Mouse (Mus musculus) kidney, postnatal 0 days (tissue): Measurements from ENCODE around the gene Nup210l. TPM values are rescaled to one million over a fixed set of nuclear protein-coding genes. Genes with fewer than 3 reads are reported as not detected.

Experiments
- ATAC-seq: fragments of 200-750 bp; cut with Nextera tagmentation; replicated peaks from 2 replicates; pipeline ENCODE4 v1.8.0; 2017; ENCODE audit warnings: low read depth, moderate number of reproducible peaks, moderate TSS enrichment, moderate library complexity; ENCODE audit not compliant: low FRiP score
- DNase-seq: peaks from one replicate; pipeline ENCODE4 v3.0.0-alpha.2; 2016; ENCODE audit warnings: low spot score
- H3K27ac ChIP-seq: fragments of 300-500 bp; sonication (generic); 2 replicates; pipeline ENCODE4 v1.5.1; 2014; ENCODE audit warnings: mild to moderate bottlenecking
- H3K27me3 ChIP-seq: fragments of 300-500 bp; sonication (generic); 2 replicates; pipeline ENCODE4 v1.6.1; 2014; ENCODE audit warnings: low read length, mixed read lengths; ENCODE audit not compliant: insufficient read depth
- H3K36me3 ChIP-seq: fragments of 300-500 bp; sonication (generic); 2 replicates; pipeline ENCODE4 v1.6.1; 2014; ENCODE audit warnings: low read length, mixed read lengths; ENCODE audit not compliant: insufficient read depth
- H3K4me1 ChIP-seq: fragments of 300-500 bp; sonication (generic); replicated peaks from 2 replicates; pipeline ENCODE4 v1.6.1; 2014; ENCODE audit warnings: antibody characterized with exemption, low read length, mixed read lengths; ENCODE audit not compliant: insufficient read depth
- H3K4me2 ChIP-seq: fragments of 300-500 bp; sonication (generic); 2 replicates; pipeline ENCODE4 v1.6.1; 2014; ENCODE audit warnings: mild to moderate bottlenecking, low read length, moderate library complexity, mixed read lengths
- H3K4me3 ChIP-seq: fragments of 300-500 bp; sonication (generic); replicated peaks from 2 replicates; pipeline ENCODE4 v1.5.1; 2014; ENCODE audit warnings: low read depth, low read length
- H3K9ac ChIP-seq: fragments of 300-500 bp; sonication (generic); 2 replicates; pipeline ENCODE4 v1.6.1; 2014; ENCODE audit warnings: low read depth, low read length
- H3K9me3 ChIP-seq: fragments of 300-500 bp; sonication (generic); replicated peaks from 2 replicates; pipeline ENCODE4 v1.6.1; 2016; ENCODE audit warnings: low read length, inconsistent platforms, mixed read lengths
- CTCF ChIP-seq: IDR thresholded peaks from 2 replicates; pipeline ENCODE4 v1.5.1; 2016; ENCODE audit warnings: antibody characterized with exemption, low read depth, mild to moderate bottlenecking, moderate library complexity
- WGBS: fragments of 180-500 bp; shearing (Covaris S2); extraction: QIAGEN DNeasy Blood & Tissue Kit; methylation state at CpG from one replicate; pipeline ENCODE4 v1.1.7; 2014; 5-methylcytosine and 5-hydroxymethylcytosine counted together
- polyA plus RNA-seq: library from polyadenylated mRNA; unstranded; fragments of >200 nt; fragmentation: Nextera tagmentation; extraction: Ambion mirVana; gene quantifications from 2 replicates; pipeline ENCODE4 v1.2.1, GENCODE M21; 2015

The Nup210l gene
- polyA plus RNA-seq, result 0.08 and 0.12 TPM in 2 replicates

DNA sequence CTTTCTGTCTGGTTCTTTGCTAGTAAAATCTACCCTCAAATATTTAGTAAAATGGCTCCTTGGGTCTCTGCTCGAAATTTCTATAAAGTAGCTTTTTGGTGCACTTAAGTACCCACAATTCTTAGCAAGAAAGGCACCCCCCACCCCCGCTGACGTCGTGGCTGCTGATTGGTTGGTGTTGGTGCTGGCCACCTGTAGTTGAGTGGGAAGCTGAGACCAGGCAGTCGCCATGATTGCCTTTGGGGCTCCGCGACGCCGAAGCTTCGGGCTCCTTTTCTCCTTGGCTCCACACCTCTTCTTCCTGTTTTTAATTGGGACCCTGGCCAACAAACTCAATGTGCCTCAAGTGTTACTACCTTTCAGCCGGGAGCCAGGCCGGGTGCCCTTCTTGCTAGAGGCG lies at the start of gene Nup210l:
TSS of gene Nup210l (plus strand) at position 195 of the 400 bp plus-strand sequence.
- 0 out of 2 replicates have a peak, but pooled peaks cover 10% of the 10 kb centered on the region for H3K36me3 ChIP-seq
- H3K27me3 ChIP-seq, result no peaks in the 10 kb centered on the region
- H3K9me3 ChIP-seq, result no peaks in the 10 kb centered on the region
- WGBS, result 82% methylated on average over 13 of the region's 13 CpGs
- TF ChIP-seq CTCF, result no peak
- no peaks in the 10 kb centered on the region for H3K4me1 ChIP-seq
- DNase-seq (no peak), ATAC-seq (no peak)
- no peak within 1 kb of the TSS for H3K9ac ChIP-seq
- no peak within 1 kb of the TSS for H3K4me2 ChIP-seq
- H3K4me3 ChIP-seq, result no peak within 1 kb of the TSS
- no peak within 1 kb of the TSS for H3K27ac ChIP-seq

DNA sequence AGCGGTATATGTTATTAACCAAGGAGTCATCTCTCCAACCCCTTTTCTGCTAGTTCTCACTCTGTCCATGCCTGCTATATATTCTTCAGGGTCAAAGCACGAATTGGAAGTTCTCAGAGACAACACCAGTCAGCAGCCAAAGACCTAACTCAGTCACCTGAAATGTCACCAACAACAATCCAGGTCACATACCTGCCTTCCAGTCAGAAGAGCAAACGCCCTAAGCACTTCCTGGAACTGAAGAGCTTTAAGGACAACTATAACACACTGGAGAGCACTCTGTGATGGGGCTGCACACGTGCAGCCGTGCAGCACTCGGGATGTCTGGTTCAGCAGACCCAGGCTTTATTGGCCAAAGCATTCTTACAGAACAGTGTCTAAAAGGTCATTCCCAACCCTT lies 42.4 kb upstream of the Nup210l start:
- DNase-seq (no peak), ATAC-seq (no peak)
- Histone ChIP-seq H3K4me1 (no peaks in the 10 kb centered on the region), H3K4me2 (no peak overlapping the region), H3K9ac (no peak overlapping the region), H3K36me3 (peaks cover 37% of the 10 kb centered on the region; the same call in 1 of the 2 replicates), H3K27ac (no peak overlapping the region), H3K9me3 (no peaks in the 10 kb centered on the region), H3K27me3 (no peaks in the 10 kb centered on the region), H3K4me3 (no peak overlapping the region)
- WGBS, result 89% methylated on average over 6 of the region's 6 CpGs
- no peak for TF ChIP-seq CTCF

DNA sequence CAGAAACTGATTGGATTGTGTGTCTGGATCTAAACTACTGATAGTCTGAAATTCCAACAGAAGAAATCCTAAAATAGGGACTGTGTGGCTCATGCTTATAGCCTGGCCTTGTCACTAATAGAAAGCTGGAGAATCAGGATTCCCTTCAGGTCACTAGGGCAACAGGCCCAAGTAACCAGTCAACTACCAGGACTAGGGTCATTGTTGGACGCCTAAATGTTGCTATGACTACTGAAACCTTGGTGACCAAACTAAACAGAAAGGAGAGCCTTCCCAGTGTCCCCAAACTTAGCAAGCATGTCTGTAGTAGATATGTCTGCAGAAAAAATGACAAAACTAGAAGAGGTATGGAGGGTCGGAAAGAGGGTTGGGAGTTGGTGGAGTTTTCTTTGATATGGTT lies 41.4 kb upstream of the Nup210l start:
- peaks cover 28% of the 10 kb centered on the region; the same call in 1 of the 2 replicates for H3K36me3 ChIP-seq

GRCm38 (mm10) chr3:90064383-90064782 lies 39.5 kb upstream of the Nup210l start:
- no peak for ATAC-seq
- no peak for TF ChIP-seq CTCF
- Histone ChIP-seq H3K27ac (no peak overlapping the region), H3K9ac (no peak overlapping the region), H3K9me3 (no peaks in the 10 kb centered on the region), H3K36me3 (peaks cover 23% of the 10 kb centered on the region; the same call in 1 of the 2 replicates), H3K27me3 (no peaks in the 10 kb centered on the region), H3K4me2 (no peak overlapping the region), H3K4me3 (no peak overlapping the region), H3K4me1 (no peaks in the 10 kb centered on the region)
- no peak for DNase-seq
- WGBS, result 71% methylated on average over 3 of the region's 3 CpGs

More for the DNA sequence above, 41.4 kb upstream of the Nup210l start:
- Histone ChIP-seq H3K4me3 (no peak overlapping the region), H3K4me1 (no peaks in the 10 kb centered on the region), H3K9ac (no peak overlapping the region), H3K27ac (no peak overlapping the region), H3K4me2 (no peak overlapping the region), H3K9me3 (no peaks in the 10 kb centered on the region), H3K27me3 (no peaks in the 10 kb centered on the region)
- no peak for TF ChIP-seq CTCF
- WGBS, result 79% methylated on average over 2 of the region's 2 CpGs
- no peak for ATAC-seq
- no peak for DNase-seq

GRCm38 (mm10) chr3:90065553-90065952 lies 38.4 kb upstream of the Nup210l start:
- H3K9me3 ChIP-seq, result no peaks in the 10 kb centered on the region
- H3K4me2 ChIP-seq, result no peak overlapping the region
- DNase-seq (peak; percentile 59), ATAC-seq (no peak)
- no peak overlapping the region for H3K4me3 ChIP-seq
- WGBS, result 25% methylated on average over 3 of the region's 3 CpGs
- no peak overlapping the region for H3K9ac ChIP-seq
- H3K27ac ChIP-seq, result no peak overlapping the region
- no peaks in the 10 kb centered on the region for H3K4me1 ChIP-seq
- TF ChIP-seq CTCF, result peak; percentile 93
- H3K36me3 ChIP-seq, result peaks cover 23% of the 10 kb centered on the region; the same call in 1 of the 2 replicates
- no peaks in the 10 kb centered on the region for H3K27me3 ChIP-seq

DNA sequence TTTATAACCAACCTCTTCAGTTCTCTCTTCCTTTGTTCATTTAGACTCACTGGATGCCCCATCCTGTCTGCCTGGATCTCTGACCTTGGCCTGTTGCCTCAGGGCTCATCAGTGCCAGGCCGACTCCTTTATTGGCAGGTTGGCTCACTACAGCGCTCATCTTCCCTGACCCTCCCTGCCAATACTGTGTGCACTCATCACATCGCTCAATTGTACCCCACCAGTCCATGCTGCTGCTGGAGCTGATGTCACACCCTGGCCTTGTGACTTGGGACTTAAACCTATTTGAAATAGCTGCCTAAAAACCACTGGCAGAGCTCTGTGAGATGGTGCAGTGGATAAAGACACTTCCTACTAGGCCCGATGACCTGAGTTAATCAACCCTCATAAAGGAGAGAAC lies 36.1 kb upstream of the Nup210l start:
- Histone ChIP-seq H3K4me3 (no peak overlapping the region), H3K9ac (no peak overlapping the region), H3K4me2 (no peak overlapping the region), H3K4me1 (no peaks in the 10 kb centered on the region), H3K27me3 (no peaks in the 10 kb centered on the region), H3K9me3 (no peaks in the 10 kb centered on the region), H3K36me3 (peaks cover 7% of the 10 kb centered on the region; the same call in 1 of the 2 replicates), H3K27ac (no peak overlapping the region)
- 91% methylated on average over 4 of the region's 4 CpGs for WGBS
- no peak for TF ChIP-seq CTCF
- no peak for DNase-seq
- no peak for ATAC-seq

DNA sequence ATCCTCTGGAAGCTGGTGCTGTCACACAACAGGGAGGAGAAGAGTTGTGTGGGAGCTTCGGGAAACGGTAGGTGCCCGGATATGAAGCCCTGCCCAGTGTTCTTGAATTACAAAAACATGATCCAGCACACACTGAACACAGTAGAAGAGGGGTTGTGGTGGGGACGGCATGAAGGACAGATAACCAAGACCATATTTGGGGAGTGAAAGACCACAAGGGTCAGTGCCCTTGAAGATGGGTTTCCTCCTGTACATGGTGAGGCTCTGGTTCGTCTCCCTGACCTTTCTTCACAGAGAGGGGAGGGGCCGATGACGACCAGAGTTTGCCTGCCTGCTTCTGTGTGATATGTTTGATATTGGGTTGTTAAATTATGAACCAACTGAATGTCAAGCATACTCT lies 34.2 kb upstream of the Nup210l start:
- ATAC-seq, result no peak

More for the DNA sequence above, 34.2 kb upstream of the Nup210l start:
- TF ChIP-seq CTCF, result no peak
- no peaks in the 10 kb centered on the region for H3K4me1 ChIP-seq
- no peaks in the 10 kb centered on the region for H3K36me3 ChIP-seq
- H3K27me3 ChIP-seq, result no peaks in the 10 kb centered on the region
- no peak overlapping the region for H3K4me3 ChIP-seq
- 32% methylated on average over 7 of the region's 7 CpGs for WGBS
- H3K9ac ChIP-seq, result no peak overlapping the region
- no peak overlapping the region for H3K4me2 ChIP-seq
- H3K27ac ChIP-seq, result no peak overlapping the region
- no peak for DNase-seq
- no peaks in the 10 kb centered on the region for H3K9me3 ChIP-seq
